Mouse (Mus musculus): Measurements from ENCODE around the gene Fbxl3. TPM values are rescaled to one million over a fixed set of nuclear protein-coding genes. Genes with fewer than 3 reads are reported as not detected.

The Fbxl3 gene
- polyA plus RNA-seq, 1 experiment, result 79.8 TPM

- Histone ChIP-seq H3K27ac (ENCODE audit: insufficient read depth, low read depth, low read length) (no peak overlapping the region), H3K4me3 (ENCODE audit: low read depth, low read length) (peak overlapping the region; percentile 8; the same call in 1 of the 2 replicates), H3K4me1 (ENCODE audit: control insufficient read depth, insufficient read depth, insufficient read length, low read length) (peaks cover 10% of the 10 kb centered on the region), H3K27me3 (ENCODE audit: control insufficient read depth, insufficient read depth, low read length) (no peaks in the 10 kb centered on the region), H3K36me3 (ENCODE audit: control insufficient read depth, insufficient read depth, low read length) (peaks cover 13% of the 10 kb centered on the region)
- WGBS, result 58% methylated on average over 6 of the region's 6 CpGs
- TF ChIP-seq POLR2A (IDR thresholded peaks at IDR 0.05; ENCODE audit: low read depth, low read length), result no peak
These were observed 2.7 kb downstream of the Fbxl3 start for GRCm38 (mm10) chr14:103096621-103097020.

- Histone ChIP-seq H3K4me3 (ENCODE audit: low read depth, low read length) (no peak overlapping the region), H3K27ac (ENCODE audit: insufficient read depth, low read depth, low read length) (no peak overlapping the region), H3K4me1 (ENCODE audit: control insufficient read depth, insufficient read depth, insufficient read length, low read length) (peaks cover 7% of the 10 kb centered on the region), H3K27me3 (ENCODE audit: control insufficient read depth, insufficient read depth, low read length) (no peaks in the 10 kb centered on the region), H3K36me3 (ENCODE audit: control insufficient read depth, insufficient read depth, low read length) (peaks cover 18% of the 10 kb centered on the region)
- WGBS, result 94% methylated on average over 8 of the region's 8 CpGs
- TF ChIP-seq POLR2A (IDR thresholded peaks at IDR 0.05; ENCODE audit: low read depth, low read length), result no peak
- TF ChIP-seq CTCF (IDR thresholded peaks at IDR 0.05; ENCODE audit: extremely low read depth, insufficient read length, insufficient replicate concordance, low read depth, low read length), result no peak
These were observed 3.5 kb downstream of the Fbxl3 start for GRCm38 (mm10) chr14:103095826-103096225.

GRCm38 (mm10) chr14:103095036-103095435 lies 4.3 kb downstream of the Fbxl3 start:
- Histone ChIP-seq H3K4me1 (ENCODE audit: control insufficient read depth, insufficient read depth, insufficient read length, low read length) (peaks cover 6% of the 10 kb centered on the region), H3K4me3 (ENCODE audit: low read depth, low read length) (no peak overlapping the region), H3K36me3 (ENCODE audit: control insufficient read depth, insufficient read depth, low read length) (peaks cover 20% of the 10 kb centered on the region), H3K27me3 (ENCODE audit: control insufficient read depth, insufficient read depth, low read length) (no peaks in the 10 kb centered on the region), H3K27ac (ENCODE audit: insufficient read depth, low read depth, low read length) (no peak overlapping the region)
- 91% methylated on average over 8 of the region's 8 CpGs for WGBS
- no peak for TF ChIP-seq CTCF (IDR thresholded peaks at IDR 0.05; ENCODE audit: extremely low read depth, insufficient read length, insufficient replicate concordance, low read depth, low read length)
- TF ChIP-seq POLR2A (IDR thresholded peaks at IDR 0.05; ENCODE audit: low read depth, low read length), result no peak

DNA sequence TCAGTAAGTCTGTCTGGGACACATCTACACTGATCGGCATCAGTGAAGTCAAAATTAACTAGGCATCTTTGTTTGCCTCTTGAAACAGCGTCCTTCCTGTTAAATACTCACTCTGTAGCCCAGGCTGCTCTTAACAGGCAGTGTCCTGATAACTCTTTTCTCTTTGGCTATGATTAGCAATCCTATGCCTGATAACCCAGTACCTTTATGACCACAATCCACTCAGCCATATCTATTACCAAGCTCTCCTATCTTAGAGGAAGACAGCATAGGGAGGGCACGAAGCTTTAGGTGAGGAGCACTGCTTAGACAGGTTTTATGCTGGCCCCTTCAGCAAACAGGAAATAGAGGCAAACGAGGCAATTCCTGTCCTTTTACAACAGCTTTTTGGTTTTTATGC lies 5.7 kb downstream of the Fbxl3 start:
- Histone ChIP-seq H3K4me1 (ENCODE audit: control insufficient read depth, insufficient read depth, insufficient read length, low read length) (peaks cover 6% of the 10 kb centered on the region), H3K27ac (ENCODE audit: insufficient read depth, low read depth, low read length) (peak overlapping the region; percentile 43), H3K27me3 (ENCODE audit: control insufficient read depth, insufficient read depth, low read length) (no peaks in the 10 kb centered on the region), H3K4me3 (ENCODE audit: low read depth, low read length) (no peak overlapping the region), H3K36me3 (ENCODE audit: control insufficient read depth, insufficient read depth, low read length) (peaks cover 28% of the 10 kb centered on the region)
- no peak for TF ChIP-seq CTCF (IDR thresholded peaks at IDR 0.05; ENCODE audit: extremely low read depth, insufficient read length, insufficient replicate concordance, low read depth, low read length)
- TF ChIP-seq POLR2A (IDR thresholded peaks at IDR 0.05; ENCODE audit: low read depth, low read length), result no peak
- 19% methylated on average over 4 of the region's 4 CpGs for WGBS

DNA sequence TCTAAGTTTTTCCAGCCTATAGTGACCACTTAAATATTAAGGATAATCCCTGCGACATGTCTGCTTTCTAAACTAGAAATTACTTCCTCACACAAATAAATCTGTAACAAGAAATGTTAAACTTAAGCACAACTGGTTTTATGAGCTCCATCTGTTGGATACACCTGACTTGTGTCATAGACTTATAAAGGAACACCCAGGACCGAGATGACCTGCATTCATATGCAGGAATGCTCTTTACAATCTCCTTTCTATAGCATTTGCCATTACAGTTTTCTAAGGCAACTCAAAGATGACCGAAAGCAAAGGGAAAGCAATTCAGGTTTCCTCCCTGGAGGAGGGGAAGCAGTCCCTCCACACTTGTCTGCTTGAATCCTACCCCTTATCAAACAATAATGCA lies 6.1 kb downstream of the Fbxl3 start:
- Histone ChIP-seq H3K27ac (ENCODE audit: insufficient read depth, low read depth, low read length) (peak overlapping the region; percentile 43), H3K36me3 (ENCODE audit: control insufficient read depth, insufficient read depth, low read length) (peaks cover 31% of the 10 kb centered on the region), H3K4me3 (ENCODE audit: low read depth, low read length) (no peak overlapping the region), H3K27me3 (ENCODE audit: control insufficient read depth, insufficient read depth, low read length) (no peaks in the 10 kb centered on the region), H3K4me1 (ENCODE audit: control insufficient read depth, insufficient read depth, insufficient read length, low read length) (peaks cover 6% of the 10 kb centered on the region)
- 65% methylated on average over 3 of the region's 3 CpGs for WGBS
- no peak for TF ChIP-seq POLR2A (IDR thresholded peaks at IDR 0.05; ENCODE audit: low read depth, low read length)
- no peak for TF ChIP-seq CTCF (IDR thresholded peaks at IDR 0.05; ENCODE audit: extremely low read depth, insufficient read length, insufficient replicate concordance, low read depth, low read length)

DNA sequence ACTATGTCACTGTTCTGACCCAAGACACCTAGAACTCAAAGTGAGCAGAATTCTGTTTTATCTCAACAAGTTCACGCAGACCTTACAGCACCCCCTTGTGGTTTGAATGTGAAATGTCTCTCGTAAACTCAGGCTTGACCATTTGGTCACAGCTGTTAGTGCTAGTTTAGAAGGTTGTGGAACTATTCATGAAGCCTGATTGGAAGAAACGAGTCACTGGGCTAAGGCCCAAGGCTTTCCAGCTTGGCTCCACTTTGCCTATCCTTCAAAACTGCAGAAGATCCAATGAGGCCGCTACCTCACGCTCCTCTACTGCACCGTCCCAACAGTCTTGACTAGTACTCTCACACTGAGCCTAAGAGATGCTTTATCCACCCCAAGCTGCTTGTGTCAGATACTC lies 10.7 kb downstream of the Fbxl3 start:
- 68% methylated on average over 6 of the region's 6 CpGs for WGBS
- no peak for TF ChIP-seq POLR2A (IDR thresholded peaks at IDR 0.05; ENCODE audit: low read depth, low read length)
- peak; percentile 17; the same call in 1 of the 2 replicates for TF ChIP-seq CTCF (IDR thresholded peaks at IDR 0.05; ENCODE audit: extremely low read depth, insufficient read length, insufficient replicate concordance, low read depth, low read length)
- Histone ChIP-seq H3K36me3 (ENCODE audit: control insufficient read depth, insufficient read depth, low read length) (peaks cover 43% of the 10 kb centered on the region), H3K27me3 (ENCODE audit: control insufficient read depth, insufficient read depth, low read length) (no peaks in the 10 kb centered on the region), H3K27ac (ENCODE audit: insufficient read depth, low read depth, low read length) (no peak overlapping the region), H3K4me3 (ENCODE audit: low read depth, low read length) (no peak overlapping the region), H3K4me1 (ENCODE audit: control insufficient read depth, insufficient read depth, insufficient read length, low read length) (peaks cover 8% of the 10 kb centered on the region; the same call in 1 of the 2 replicates)

DNA sequence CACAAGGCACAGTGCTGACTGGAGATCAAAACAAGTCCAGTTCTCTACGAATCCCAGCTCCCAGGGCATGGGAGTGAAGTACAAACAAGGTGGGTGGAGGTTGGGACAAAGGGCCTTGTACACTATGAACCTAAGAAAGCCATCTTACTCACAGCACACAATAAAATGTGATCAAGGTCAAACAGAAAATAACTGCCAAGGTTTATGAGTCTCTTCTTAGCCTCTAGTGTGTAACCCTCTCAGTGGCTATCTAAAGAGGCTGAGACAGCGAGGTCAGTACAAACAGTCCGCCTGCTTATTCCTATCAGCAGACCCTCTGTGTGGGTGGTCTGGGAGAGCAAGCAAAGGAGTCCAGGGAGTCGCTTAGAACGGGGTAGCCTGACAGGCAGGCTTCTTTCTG lies 11.5 kb downstream of the Fbxl3 start:
- peaks cover 48% of the 10 kb centered on the region for H3K36me3 ChIP-seq (ENCODE audit: control insufficient read depth, insufficient read depth, low read length)
- H3K27me3 ChIP-seq (ENCODE audit: control insufficient read depth, insufficient read depth, low read length), result no peaks in the 10 kb centered on the region
- 58% methylated on average over 5 of the region's 5 CpGs for WGBS
- no peak for TF ChIP-seq CTCF (IDR thresholded peaks at IDR 0.05; ENCODE audit: extremely low read depth, insufficient read length, insufficient replicate concordance, low read depth, low read length)
- no peak overlapping the region for H3K4me3 ChIP-seq (ENCODE audit: low read depth, low read length)
- H3K27ac ChIP-seq (ENCODE audit: insufficient read depth, low read depth, low read length), result peak overlapping the region; percentile 91
- H3K4me1 ChIP-seq (ENCODE audit: control insufficient read depth, insufficient read depth, insufficient read length, low read length), result peaks cover 8% of the 10 kb centered on the region; the same call in 1 of the 2 replicates
